Mouse (Mus musculus) frontal cortex, postnatal 10 days (tissue): ENCODE measurements around the gene Nup153.

Experiments
- DNase-seq, 2 experiments: peaks; one replicate each; pipeline ENCODE4 v3.0.0; 2022; ENCODE audit warnings: low spot score in 2 of 2, mixed read lengths in 1 of 2

Gene Nup153

GRCm38 (mm10) chr13:46669620-46670271 lies 58.0 kb downstream of the Nup153 start:
- DNase-seq: peak; percentile 12 to 27

- peak; percentile 84 to 90 for DNase-seq
These were observed 58.6 kb downstream of the Nup153 start, which contains the start of gene Fam8a1 for GRCm38 (mm10) chr13:46669048-46669619. Gene Fam8a1 (plus strand): TSS chr13:46669522.

GRCm38 (mm10) chr13:46663461-46663964 lies 64.2 kb downstream of the Nup153 start:
- DNase-seq: peak in 1 of 2 experiments; percentile 28

- DNase-seq: no peak
These were observed 68.5 kb downstream of the Nup153 start for GRCm38 (mm10) chr13:46659211-46659610.

- DNase-seq: no peak
These were observed 73.2 kb downstream of the Nup153 start for GRCm38 (mm10) chr13:46654566-46654965.

- no peak for DNase-seq
These were observed 74.1 kb downstream of the Nup153 start for GRCm38 (mm10) chr13:46653671-46654070.

GRCm38 (mm10) chr13:46652671-46653070 lies 75.1 kb downstream of the Nup153 start:
- DNase-seq: no peak

GRCm38 (mm10) chr13:46651853-46652252 lies 75.9 kb downstream of the Nup153 start:
- DNase-seq: no peak

GRCm38 (mm10) chr13:46645476-46645875 lies 82.3 kb downstream of the Nup153 start:
- DNase-seq: no peak

GRCm38 (mm10) chr13:46644175-46644574 lies 83.6 kb downstream of the Nup153 start:
- DNase-seq: no peak

- no peak for DNase-seq
These were observed 85.4 kb downstream of the Nup153 start for GRCm38 (mm10) chr13:46642318-46642717.

GRCm38 (mm10) chr13:46640608-46641468 lies 86.9 kb downstream of the Nup153 start:
- no peak for DNase-seq

- peak; percentile 32 to 51 for DNase-seq
These were observed 93.6 kb downstream of the Nup153 start for GRCm38 (mm10) chr13:46634133-46634488.

- peak; percentile 54 to 60 for DNase-seq
These were observed 94.2 kb downstream of the Nup153 start for GRCm38 (mm10) chr13:46633320-46634132.

- no peak for DNase-seq
These were observed 94.9 kb downstream of the Nup153 start for GRCm38 (mm10) chr13:46632796-46633195.
